ENCODE assay signal across 9 mouse cellular contexts in the genomic region with DNA sequence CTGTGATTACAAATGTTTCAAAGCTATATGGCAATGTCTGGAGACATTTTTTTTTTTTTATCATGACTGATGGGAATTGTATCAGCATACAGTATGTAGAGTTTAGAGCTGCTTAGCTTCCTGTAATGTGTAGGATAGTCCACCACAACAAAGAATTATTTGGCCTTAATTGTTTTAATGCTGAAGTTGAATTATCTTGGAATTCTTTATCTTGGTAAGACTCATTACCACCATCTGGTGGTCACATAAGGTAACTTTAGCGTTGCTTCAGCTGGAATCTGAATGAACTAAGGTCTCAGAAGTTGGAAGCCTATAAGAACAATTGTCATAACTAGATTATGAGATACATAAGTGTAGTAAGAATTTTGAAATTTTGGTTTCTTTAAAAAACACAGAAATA. TPM values are rescaled to one million over a fixed set of nuclear protein-coding genes. Genes with fewer than 3 reads are reported as not detected.
DNase-seq lines count a peak whose midpoint lies in the region; ATAC-seq and TF ChIP-seq lines count a peak whose summit lies in the region.
"Had no signal": no experiment of that assay in that cellular context is flagged by ENCODE, and none has a peak within 500 bp of the region (broad histone marks: within the 10 kb centered on the region; RNA-seq: fewer than 3 reads in every experiment).

No protein-coding gene starts in this region.

- ATAC-seq in midbrain, embryonic 15.5 days (replicated peaks): 0 out of 2 replicates have a peak, but pooled peaks have one; percentile 43

- no peak overlapping the region for H3K27ac ChIP-seq in cerebellum, adult 2 months (ENCODE audit: insufficient read depth, low read length)
- no peak overlapping the region for H3K27ac ChIP-seq in left cerebral cortex, adult 2 months
- no peak overlapping the region for H3K27ac ChIP-seq in midbrain, embryonic 15.5 days

- peak; percentile 33; the same call in 1 of the 2 replicates for TF ChIP-seq CTCF in cerebellum, adult 2 months (IDR thresholded peaks at IDR 0.05; ENCODE audit: borderline replicate concordance, insufficient read depth, low read depth, low read length)
- TF ChIP-seq CTCF in left cerebral cortex, adult 2 months (IDR thresholded peaks at IDR 0.05): peak; percentile 81

- no peak overlapping the region for H3K9ac ChIP-seq in midbrain, embryonic 15.5 days

- DNase-seq in cerebellum, adult 2 months: no peak
- DNase-seq in cerebellum, postnatal 36 days: no peak
- DNase-seq in left cerebral cortex, adult 2 months (ENCODE audit: extremely low spot score in 1 of 2, low spot score in 2 of 2): no peak
- no peak for DNase-seq in left cerebral cortex, adult 18-20 months (ENCODE audit: low spot score in 2 of 2)
- DNase-seq in embryo, embryonic 10.5 days (ENCODE audit: low spot score): peak; percentile 75
- no peak for DNase-seq in urinary bladder, postnatal 14 days (ENCODE audit: low spot score)
- DNase-seq in thymus, postnatal 36 days: no peak
- DNase-seq: heart, postnatal 14 days had no signal

- 0% methylated on average over 1 of the region's 1 CpGs for WGBS in cerebellum, adult 2 months
- 0% methylated on average over 1 of the region's 1 CpGs for WGBS in midbrain, embryonic 15.5 days

- no peaks in the 10 kb centered on the region for H3K4me1 ChIP-seq in cerebellum, adult 2 months (ENCODE audit: control insufficient read depth, insufficient read depth, low read length)
- H3K4me1 ChIP-seq in midbrain, embryonic 15.5 days: no peaks in the 10 kb centered on the region

- intact Hi-C loops in left cerebral cortex, adult 2 months (cut with DNase I): loop anchor here (2.0 kb wide), 1 partner anchor 270 kb away; no protein-coding TSS in a partner anchor

- no peak for TF ChIP-seq POLR2A in cerebellum, adult 2 months (IDR thresholded peaks at IDR 0.05; ENCODE audit: borderline replicate concordance, insufficient read depth, low read length)

- no peaks in the 10 kb centered on the region for H3K36me3 ChIP-seq in midbrain, embryonic 15.5 days (replicated peaks)

- no peaks in the 10 kb centered on the region for H3K9me3 ChIP-seq in midbrain, embryonic 15.5 days

- no peaks in the 10 kb centered on the region for H3K27me3 ChIP-seq in cerebellum, adult 2 months (ENCODE audit: control insufficient read depth, insufficient read depth, low read length)
- H3K27me3 ChIP-seq in midbrain, embryonic 15.5 days (replicated peaks): no peaks in the 10 kb centered on the region

- H3K4me2 ChIP-seq in midbrain, embryonic 15.5 days: no peak overlapping the region

- no peak overlapping the region for H3K4me3 ChIP-seq in cerebellum, adult 2 months (replicated peaks; ENCODE audit: insufficient read depth, low read depth, low read length)
- H3K4me3 ChIP-seq in left cerebral cortex, adult 2 months: no peak overlapping the region
- H3K4me3 ChIP-seq in midbrain, embryonic 15.5 days: no peak overlapping the region

RNA-seq across cellular contexts. Expression of a gene that starts 7.6 kb away (rescaled TPM):
- polyA plus RNA-seq in cerebellum, adult 2 months (2012; rRNA removed): 183 and 191 TPM in 2 replicates
- total RNA-seq in left cerebral cortex, adult 2 months (2021): 100 to 1,000 TPM in 1 of 2 experiments, 10 to 100 TPM in 1; 97.3 to 101 TPM
- total RNA-seq in left cerebral cortex, adult 18-20 months (2021): 100 to 1,000 TPM in 1 of 2 experiments, 10 to 100 TPM in 1; 97.3 to 101 TPM
- 173 and 175 TPM in 2 replicates for polyA plus RNA-seq in midbrain, embryonic 15.5 days (2015; fragmentation: Nextera tagmentation; extraction: Ambion mirVana)

RNA-seq across cellular contexts. Expression of a gene that starts 31.0 kb away (rescaled TPM):
- polyA plus RNA-seq in cerebellum, adult 2 months (2012; rRNA removed): 4.5 and 5.0 TPM in 2 replicates
- total RNA-seq in left cerebral cortex, adult 2 months (2021): 10 to 100 TPM; 10.1 to 10.9 TPM
- 1 to 10 TPM; 6.7 to 7.8 TPM for total RNA-seq in left cerebral cortex, adult 18-20 months (2021)
- 17.9 and 19.0 TPM in 2 replicates for polyA plus RNA-seq in midbrain, embryonic 15.5 days (2015; fragmentation: Nextera tagmentation; extraction: Ambion mirVana)
